Mouse (Mus musculus) bone marrow macrophage, adult 2 months (primary cell): ENCODE data around the gene Mettl18. TPM values are rescaled to one million over a fixed set of nuclear protein-coding genes. Genes with fewer than 3 reads are reported as not detected.
"Not testable (repeated sequence)": the region's sequence is repeated elsewhere in the genome, so short reads cannot be mapped to it uniquely, and the experiment has no call there.

Experiments used
- H3K27ac ChIP-seq: 2 replicates; pipeline ENCODE4 v1.5.1; 2012; ENCODE audit warnings: low read depth, low read length; ENCODE audit not compliant: insufficient read depth
- H3K4me1 ChIP-seq: 2 replicates; pipeline ENCODE4 v1.6.1; 2012; ENCODE audit warnings: low read length; ENCODE audit not compliant: control insufficient read depth, insufficient read depth
- H3K4me3 ChIP-seq: 2 replicates; pipeline ENCODE4 v1.5.1; 2012; ENCODE audit warnings: mild to moderate bottlenecking, low read length, moderate library complexity; ENCODE audit not compliant: insufficient read depth
- CTCF ChIP-seq: IDR thresholded peaks from 2 replicates; pipeline ENCODE4 v1.5.1; 2012; ENCODE audit warnings: low read depth, mild to moderate bottlenecking, low read length, moderate library complexity
- POLR2A ChIP-seq: IDR thresholded peaks from 2 replicates; pipeline ENCODE4 v1.6.1; 2012; ENCODE audit warnings: mild to moderate bottlenecking, low read depth, low read length, borderline replicate concordance
- polyA plus RNA-seq: library from polyadenylated mRNA; stranded (reverse); fragments of >200 nt; gene quantifications from 2 replicates; pipeline ENCODE4 v1.2.4, GENCODE M21; 2012; ENCODE audit not compliant: missing spikeins, insufficient read depth, insufficient read length

The Mettl18 gene
- polyA plus RNA-seq, 1 experiment = 4.4 TPM

GRCm38 (mm10) chr1:164001831-164002452, 7.3 kb downstream of the Mettl18 start:
- no peak for TF ChIP-seq POLR2A
- no peak for TF ChIP-seq CTCF
- H3K4me3 ChIP-seq = no peak overlapping the region
- no peak overlapping the region for H3K27ac ChIP-seq
- peaks cover 9% of the 10 kb centered on the region for H3K4me1 ChIP-seq

- Histone ChIP-seq H3K4me3 (no peak overlapping the region), H3K27ac (no peak overlapping the region), H3K4me1 (peaks cover 13% of the 10 kb centered on the region)
- no peak for TF ChIP-seq POLR2A
- TF ChIP-seq CTCF = no peak
Observed at GRCm38 (mm10) chr1:164004311-164004710, 9.6 kb downstream of the Mettl18 start.

- peaks cover 6% of the 10 kb centered on the region for H3K4me1 ChIP-seq
- TF ChIP-seq CTCF (no peak), POLR2A (no peak)
Observed at GRCm38 (mm10) chr1:164009235-164009634, 14.5 kb downstream of the Mettl18 start.

GRCm38 (mm10) chr1:164014616-164015015, 19.9 kb downstream of the Mettl18 start:
- TF ChIP-seq CTCF (no peak), POLR2A (no peak)
- no peak overlapping the region for H3K27ac ChIP-seq
- no peak overlapping the region for H3K4me3 ChIP-seq
- H3K4me1 ChIP-seq = peaks cover 7% of the 10 kb centered on the region; the same call in 1 of the 2 replicates

More at GRCm38 (mm10) chr1:164009235-164009634, 14.5 kb downstream of the Mettl18 start:
- Histone ChIP-seq H3K4me3 (no peak overlapping the region), H3K27ac (no peak overlapping the region)

GRCm38 (mm10) chr1:164018221-164018896, 23.7 kb downstream of the Mettl18 start:
- Histone ChIP-seq H3K4me1 (peaks cover 7% of the 10 kb centered on the region; the same call in 1 of the 2 replicates), H3K27ac (no peak overlapping the region), H3K4me3 (no peak overlapping the region)
- TF ChIP-seq POLR2A = no peak
- no peak for TF ChIP-seq CTCF

GRCm38 (mm10) chr1:164019789-164020188, 25.1 kb downstream of the Mettl18 start:
- H3K4me1 ChIP-seq = no peaks in the 10 kb centered on the region
- TF ChIP-seq CTCF = no peak
- TF ChIP-seq POLR2A = no peak
- no peak overlapping the region for H3K4me3 ChIP-seq
- H3K27ac ChIP-seq = no peak overlapping the region

GRCm38 (mm10) chr1:164020746-164021145, 26.1 kb downstream of the Mettl18 start:
- not testable (repeated sequence) for H3K4me3 ChIP-seq, H3K27ac ChIP-seq, H3K4me1 ChIP-seq

- not testable (repeated sequence) for H3K4me1 ChIP-seq, H3K27ac ChIP-seq
Observed at GRCm38 (mm10) chr1:164022106-164022505, 27.4 kb downstream of the Mettl18 start.

GRCm38 (mm10) chr1:164025685-164026084, 31.0 kb downstream of the Mettl18 start:
- no peaks in the 10 kb centered on the region for H3K4me1 ChIP-seq
- TF ChIP-seq CTCF (no peak), POLR2A (no peak)
- H3K4me3 ChIP-seq = no peak overlapping the region
- H3K27ac ChIP-seq = no peak overlapping the region

More at GRCm38 (mm10) chr1:164022106-164022505, 27.4 kb downstream of the Mettl18 start:
- not testable (repeated sequence) for H3K4me3 ChIP-seq

GRCm38 (mm10) chr1:164027416-164027815, 32.7 kb downstream of the Mettl18 start:
- Histone ChIP-seq H3K4me1 (no peaks in the 10 kb centered on the region), H3K4me3 (no peak overlapping the region), H3K27ac (no peak overlapping the region)
- no peak for TF ChIP-seq CTCF
- TF ChIP-seq POLR2A = no peak
